Mouse (Mus musculus) embryonic facial prominence, embryonic 13.5 days (tissue): Measurements from ENCODE around the gene Paics. TPM values are rescaled to one million over a fixed set of nuclear protein-coding genes. Genes with fewer than 3 reads are reported as not detected.

Experiments used
- ATAC-seq: fragments of 200-750 bp; cut with Nextera tagmentation; 2 replicates; pipeline ENCODE4 v1.8.0; 2017; ENCODE audit warnings: low read depth; ENCODE audit not compliant: insufficient number of reproducible peaks, insufficient read depth, low FRiP score, low TSS enrichment
- H3K27ac ChIP-seq: fragments of 300-500 bp; sonication (generic); 2 replicates; pipeline ENCODE4 v1.5.1; 2015; ENCODE audit warnings: moderate library complexity, mild to moderate bottlenecking, inconsistent platforms
- H3K27me3 ChIP-seq: fragments of 300-500 bp; sonication (generic); 2 replicates; pipeline ENCODE4 v1.6.1; 2015; ENCODE audit warnings: mild to moderate bottlenecking, inconsistent platforms
- H3K36me3 ChIP-seq: fragments of 300-500 bp; sonication (generic); 2 replicates; pipeline ENCODE4 v1.6.1; 2015; ENCODE audit warnings: mild to moderate bottlenecking, inconsistent platforms
- H3K4me1 ChIP-seq: fragments of 300-500 bp; sonication (generic); 2 replicates; pipeline ENCODE4 v1.6.1; 2015; ENCODE audit warnings: inconsistent platforms
- H3K4me2 ChIP-seq: fragments of 300-500 bp; sonication (generic); 2 replicates; pipeline ENCODE4 v1.6.1; 2015; ENCODE audit warnings: moderate library complexity, mild to moderate bottlenecking, inconsistent platforms
- H3K4me3 ChIP-seq: fragments of 300-500 bp; sonication (generic); 2 replicates; pipeline ENCODE4 v1.5.1; 2015; ENCODE audit warnings: mild to moderate bottlenecking, inconsistent platforms
- H3K9ac ChIP-seq: fragments of 300-500 bp; sonication (generic); 2 replicates; pipeline ENCODE4 v1.6.1; 2015; ENCODE audit warnings: mild to moderate bottlenecking, inconsistent platforms
- H3K9me3 ChIP-seq: fragments of 300-500 bp; sonication (generic); 2 replicates; pipeline ENCODE4 v1.6.1; 2016; ENCODE audit warnings: inconsistent platforms
- WGBS: fragments of 180-500 bp; shearing (Covaris S2); methylation state at CpG from one replicate; pipeline ENCODE4 v1.1.7; 2015; ENCODE audit warnings: mixed read lengths; 5-methylcytosine and 5-hydroxymethylcytosine counted together
- polyA plus RNA-seq: library from polyadenylated mRNA; unstranded; fragments of >200 nt; fragmentation: Nextera tagmentation; extraction: Ambion mirVana; gene quantifications from 2 replicates; pipeline ENCODE4 v1.2.1, GENCODE M21; 2015

Paics gene
- polyA plus RNA-seq, 1 experiment from 2014 or later, result 283 TPM

- Histone ChIP-seq H3K9me3 (no peaks in the 10 kb centered on the region), H3K9ac (no peak overlapping the region), H3K4me3 (no peak overlapping the region), H3K27me3 (peaks cover 6% of the 10 kb centered on the region), H3K4me1 (no peaks in the 10 kb centered on the region), H3K4me2 (no peak overlapping the region), H3K27ac (no peak overlapping the region), H3K36me3 (no peaks in the 10 kb centered on the region)
- ATAC-seq, result no peak
- WGBS, result 73% methylated on average over 3 of the region's 3 CpGs
These were observed 62.1 kb downstream of the Paics start for GRCm38 (mm10) chr5:77013171-77013570.

DNA sequence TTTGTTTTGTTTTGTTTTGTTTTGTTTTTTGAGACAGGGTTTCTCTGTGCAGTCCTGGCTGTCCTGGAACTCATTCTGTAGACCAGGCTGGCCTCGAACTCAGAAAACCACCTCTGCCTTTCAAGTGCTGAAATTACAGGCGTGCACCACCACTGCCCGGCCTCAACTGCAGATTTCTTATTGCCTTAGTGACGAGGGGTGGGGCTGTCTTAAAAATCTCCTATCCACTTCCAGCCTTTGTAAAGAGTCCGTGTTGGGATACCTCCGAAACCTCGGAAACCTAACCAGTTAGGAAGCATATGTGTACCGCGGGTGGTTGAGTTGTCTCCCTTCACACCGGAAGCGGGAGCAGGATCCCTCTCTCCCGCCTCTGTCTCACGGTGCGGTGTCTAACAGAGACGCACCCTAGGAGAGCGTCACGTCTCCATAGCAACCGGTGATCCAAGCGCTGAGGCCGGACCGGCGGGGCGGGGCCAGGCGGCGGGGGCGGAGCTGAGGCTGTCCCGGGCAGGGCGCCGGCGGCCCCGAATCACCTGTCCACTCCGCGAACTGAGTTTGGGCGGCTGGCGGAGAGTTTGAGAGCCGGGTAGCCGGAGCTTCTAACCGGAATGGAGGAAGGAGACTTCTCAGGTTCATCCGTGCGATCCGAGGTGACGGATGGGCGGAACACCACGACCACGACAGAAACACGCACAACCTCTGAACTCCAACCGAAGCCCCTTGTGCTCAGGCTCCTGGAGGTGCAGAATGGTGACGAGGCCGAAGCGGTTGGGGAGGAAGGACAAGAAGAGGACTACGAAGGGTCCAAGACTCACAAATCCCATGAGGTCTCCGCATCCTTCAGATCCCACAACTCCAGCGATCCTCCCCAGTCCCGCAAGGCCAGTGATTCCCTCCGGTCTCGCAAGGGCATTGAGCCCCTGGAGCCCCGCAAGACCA, 64.7 kb downstream of the Paics start, which contains the start of gene Thegl:
Gene Thegl, plus strand, starts transcription at position 480 of the 939 bp plus-strand sequence.
- WGBS, result 13% methylated on average over 57 of the region's 57 CpGs
- ATAC-seq, result peak; percentile 90

More for the DNA sequence above, 64.7 kb downstream of the Paics start, which contains the start of gene Thegl:
- Histone ChIP-seq H3K36me3 (no peaks in the 10 kb centered on the region), H3K9me3 (no peaks in the 10 kb centered on the region), H3K27me3 (peaks cover 6% of the 10 kb centered on the region), H3K4me1 (no peaks in the 10 kb centered on the region), H3K9ac (peak within 1 kb of the TSS; percentile 63), H3K4me3 (peak within 1 kb of the TSS; percentile 59), H3K27ac (no peak within 1 kb of the TSS), H3K4me2 (peak within 1 kb of the TSS; percentile 86)

Other genes starting within 250 kb of the Paics start
- 21.4 and 26.0 TPM in 2 replicates for gene Aasdh, start 45.8 kb upstream of the Paics start, polyA plus RNA-seq
- 22.8 and 23.2 TPM in 2 replicates for gene Ppat, start 271 bp downstream of the Paics start, polyA plus RNA-seq
- 99.7 and 107 TPM in 2 replicates for gene Srp72, start 23.4 kb downstream of the Paics start, polyA plus RNA-seq
- gene Arl9, start 52.7 kb downstream of the Paics start, polyA plus RNA-seq, result not detected in 2 replicates
- 0.11 and 0.41 TPM in 2 replicates for gene Thegl, start 64.7 kb downstream of the Paics start, polyA plus RNA-seq
- 0.29 and 0.30 TPM in 2 replicates for gene Hopx, start 163.8 kb downstream of the Paics start, polyA plus RNA-seq